Mouse (Mus musculus) spleen, adult 2 months (tissue): Measurements from ENCODE around the gene Anp32e.

Source experiments
- CTCF ChIP-seq: fragments of 200-500 bp; IDR thresholded peaks from 2 replicates; pipeline ENCODE4 v1.5.1; 2011; ENCODE audit warnings: mild to moderate bottlenecking, inconsistent platforms; ENCODE audit not compliant: insufficient read depth, insufficient read length, insufficient replicate concordance; ENCODE audit errors: extremely low read depth
- POLR2A ChIP-seq: fragments of 200-500 bp; IDR thresholded peaks from 2 replicates; pipeline ENCODE4 v1.6.1; 2011; ENCODE audit warnings: low read depth, low read length, inconsistent platforms

DNA sequence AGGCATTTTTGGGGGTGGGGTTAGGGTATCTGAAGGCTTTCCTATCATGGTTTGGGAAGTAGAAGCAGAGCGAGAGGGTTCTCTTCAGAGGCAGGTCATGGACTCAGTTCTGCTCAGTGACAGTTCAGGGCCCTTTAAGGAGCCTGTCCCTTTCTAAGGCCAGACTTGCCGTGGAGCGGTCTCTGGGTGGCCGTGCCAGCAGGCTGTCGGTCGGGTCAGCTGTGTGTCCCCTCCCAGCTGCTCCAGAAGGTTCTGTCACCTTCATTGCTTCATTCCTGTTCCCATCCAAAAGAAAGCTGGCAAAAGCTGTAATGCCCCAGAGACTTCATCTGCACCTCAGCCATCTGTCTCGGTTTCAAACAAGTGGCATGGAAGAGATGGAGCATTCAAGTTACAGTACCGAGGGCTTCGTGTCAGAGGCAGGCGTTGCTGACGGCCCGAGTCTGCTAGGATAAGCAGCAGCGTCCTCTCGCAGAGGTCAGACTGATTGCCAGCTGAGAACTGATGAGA, 16.7 kb downstream of the Anp32e start:
- no peak for TF ChIP-seq POLR2A
- no peak for TF ChIP-seq CTCF
